Mouse (Mus musculus): Measurements from ENCODE around the gene Phlpp1. TPM values are rescaled to one million over a fixed set of nuclear protein-coding genes. Genes with fewer than 3 reads are reported as not detected.

Phlpp1 gene
- polyA plus RNA-seq, 1 experiment from 2014 or later = 6.5 TPM

- no peaks in the 10 kb centered on the region for H3K36me3 ChIP-seq (ENCODE audit: control insufficient read depth, insufficient read depth, low read length)
- H3K4me1 ChIP-seq (ENCODE audit: control insufficient read depth, insufficient read depth, low read length) = no peaks in the 10 kb centered on the region
- ATAC-seq (ENCODE audit: insufficient read depth, low FRiP score, low TSS enrichment) = no peak
- H3K9ac ChIP-seq (ENCODE audit: low read length) = no peak overlapping the region
- no peak overlapping the region for H3K4me3 ChIP-seq (ENCODE audit: low read depth, low read length)
- H3K4me2 ChIP-seq (ENCODE audit: low read depth) = no peak overlapping the region
- no peak overlapping the region for H3K27ac ChIP-seq (ENCODE audit: low read depth, low read length)
- no peaks in the 10 kb centered on the region for H3K9me3 ChIP-seq (ENCODE audit: control insufficient read depth, low read length)
- H3K27me3 ChIP-seq (ENCODE audit: control insufficient read depth, insufficient read depth, low read length) = no peaks in the 10 kb centered on the region
- 94% methylated on average over 3 of the region's 3 CpGs for WGBS
- no peak for DNase-seq (ENCODE audit: low spot score)
Observed at GRCm38 (mm10) chr1:106231805-106232459, 60.4 kb downstream of the Phlpp1 start.

- Histone ChIP-seq H3K9ac (ENCODE audit: low read length) (no peak overlapping the region), H3K4me1 (ENCODE audit: control insufficient read depth, insufficient read depth, low read length) (no peaks in the 10 kb centered on the region), H3K36me3 (ENCODE audit: control insufficient read depth, insufficient read depth, low read length) (no peaks in the 10 kb centered on the region), H3K4me2 (ENCODE audit: low read depth) (no peak overlapping the region), H3K27me3 (ENCODE audit: control insufficient read depth, insufficient read depth, low read length) (no peaks in the 10 kb centered on the region), H3K4me3 (ENCODE audit: low read depth, low read length) (no peak overlapping the region), H3K9me3 (ENCODE audit: control insufficient read depth, low read length) (no peaks in the 10 kb centered on the region), H3K27ac (ENCODE audit: low read depth, low read length) (no peak overlapping the region)
- no peak for DNase-seq (ENCODE audit: low spot score)
- no peak for ATAC-seq (ENCODE audit: insufficient read depth, low FRiP score, low TSS enrichment)
- WGBS = 94% methylated on average over 4 of the region's 4 CpGs
Observed at GRCm38 (mm10) chr1:106232460-106232850, 60.9 kb downstream of the Phlpp1 start.

- ATAC-seq (ENCODE audit: insufficient read depth, low FRiP score, low TSS enrichment) (no peak), DNase-seq (ENCODE audit: low spot score) (no peak)
- no peak overlapping the region for H3K4me2 ChIP-seq (ENCODE audit: low read depth)
- no peaks in the 10 kb centered on the region for H3K27me3 ChIP-seq (ENCODE audit: control insufficient read depth, insufficient read depth, low read length)
- H3K4me1 ChIP-seq (ENCODE audit: control insufficient read depth, insufficient read depth, low read length) = no peaks in the 10 kb centered on the region
- no peaks in the 10 kb centered on the region for H3K36me3 ChIP-seq (ENCODE audit: control insufficient read depth, insufficient read depth, low read length)
- no peak overlapping the region for H3K4me3 ChIP-seq (ENCODE audit: low read depth, low read length)
- no peak overlapping the region for H3K9ac ChIP-seq (ENCODE audit: low read length)
- H3K27ac ChIP-seq (ENCODE audit: low read depth, low read length) = no peak overlapping the region
- no peaks in the 10 kb centered on the region for H3K9me3 ChIP-seq (ENCODE audit: control insufficient read depth, low read length)
Observed at GRCm38 (mm10) chr1:106236986-106237385, 65.4 kb downstream of the Phlpp1 start.

- H3K4me3 ChIP-seq (ENCODE audit: low read depth, low read length) = no peak overlapping the region
- no peaks in the 10 kb centered on the region for H3K36me3 ChIP-seq (ENCODE audit: control insufficient read depth, insufficient read depth, low read length)
- no peak overlapping the region for H3K4me2 ChIP-seq (ENCODE audit: low read depth)
- ATAC-seq (ENCODE audit: insufficient read depth, low FRiP score, low TSS enrichment) (no peak), DNase-seq (ENCODE audit: low spot score) (no peak)
- H3K27me3 ChIP-seq (ENCODE audit: control insufficient read depth, insufficient read depth, low read length) = no peaks in the 10 kb centered on the region
- no peaks in the 10 kb centered on the region for H3K4me1 ChIP-seq (ENCODE audit: control insufficient read depth, insufficient read depth, low read length)
- no peak overlapping the region for H3K9ac ChIP-seq (ENCODE audit: low read length)
- no peak overlapping the region for H3K27ac ChIP-seq (ENCODE audit: low read depth, low read length)
- WGBS = 80% methylated on average over 7 of the region's 7 CpGs
- H3K9me3 ChIP-seq (ENCODE audit: control insufficient read depth, low read length) = no peaks in the 10 kb centered on the region
Observed at GRCm38 (mm10) chr1:106240116-106240685, 68.6 kb downstream of the Phlpp1 start.

GRCm38 (mm10) chr1:106241059-106241458 lies 69.5 kb downstream of the Phlpp1 start:
- Histone ChIP-seq H3K36me3 (ENCODE audit: control insufficient read depth, insufficient read depth, low read length) (no peaks in the 10 kb centered on the region), H3K9me3 (ENCODE audit: control insufficient read depth, low read length) (no peaks in the 10 kb centered on the region), H3K4me2 (ENCODE audit: low read depth) (no peak overlapping the region), H3K27ac (ENCODE audit: low read depth, low read length) (no peak overlapping the region), H3K4me1 (ENCODE audit: control insufficient read depth, insufficient read depth, low read length) (no peaks in the 10 kb centered on the region), H3K4me3 (ENCODE audit: low read depth, low read length) (no peak overlapping the region), H3K9ac (ENCODE audit: low read length) (no peak overlapping the region), H3K27me3 (ENCODE audit: control insufficient read depth, insufficient read depth, low read length) (no peaks in the 10 kb centered on the region)
- no peak for ATAC-seq (ENCODE audit: insufficient read depth, low FRiP score, low TSS enrichment)
- DNase-seq (ENCODE audit: low spot score) = no peak
- whole genome bisulfite sequencing = 80% methylated on average over 1 of the region's 1 CpGs

GRCm38 (mm10) chr1:106242129-106242528 lies 70.6 kb downstream of the Phlpp1 start:
- Histone ChIP-seq H3K9ac (ENCODE audit: low read length) (no peak overlapping the region), H3K27ac (ENCODE audit: low read depth, low read length) (no peak overlapping the region), H3K9me3 (ENCODE audit: control insufficient read depth, low read length) (no peaks in the 10 kb centered on the region), H3K4me2 (ENCODE audit: low read depth) (no peak overlapping the region), H3K4me3 (ENCODE audit: low read depth, low read length) (no peak overlapping the region), H3K4me1 (ENCODE audit: control insufficient read depth, insufficient read depth, low read length) (no peaks in the 10 kb centered on the region), H3K36me3 (ENCODE audit: control insufficient read depth, insufficient read depth, low read length) (no peaks in the 10 kb centered on the region), H3K27me3 (ENCODE audit: control insufficient read depth, insufficient read depth, low read length) (no peaks in the 10 kb centered on the region)
- DNase-seq (ENCODE audit: low spot score) (no peak), ATAC-seq (ENCODE audit: insufficient read depth, low FRiP score, low TSS enrichment) (no peak)
- WGBS = 51% methylated on average over 2 of the region's 2 CpGs

GRCm38 (mm10) chr1:106243371-106243770 lies 71.8 kb downstream of the Phlpp1 start:
- no peak overlapping the region for H3K9ac ChIP-seq (ENCODE audit: low read length)
- H3K27me3 ChIP-seq (ENCODE audit: control insufficient read depth, insufficient read depth, low read length) = no peaks in the 10 kb centered on the region
- DNase-seq (ENCODE audit: low spot score) (no peak), ATAC-seq (ENCODE audit: insufficient read depth, low FRiP score, low TSS enrichment) (no peak)
- no peaks in the 10 kb centered on the region for H3K4me1 ChIP-seq (ENCODE audit: control insufficient read depth, insufficient read depth, low read length)
- no peak overlapping the region for H3K27ac ChIP-seq (ENCODE audit: low read depth, low read length)
- no peaks in the 10 kb centered on the region for H3K36me3 ChIP-seq (ENCODE audit: control insufficient read depth, insufficient read depth, low read length)
- H3K9me3 ChIP-seq (ENCODE audit: control insufficient read depth, low read length) = no peaks in the 10 kb centered on the region
- H3K4me3 ChIP-seq (ENCODE audit: low read depth, low read length) = no peak overlapping the region
- WGBS = 86% methylated on average over 1 of the region's 1 CpGs
- no peak overlapping the region for H3K4me2 ChIP-seq (ENCODE audit: low read depth)

GRCm38 (mm10) chr1:106244245-106244644 lies 72.7 kb downstream of the Phlpp1 start:
- DNase-seq (ENCODE audit: low spot score) (no peak), ATAC-seq (ENCODE audit: insufficient read depth, low FRiP score, low TSS enrichment) (no peak)
- H3K4me2 ChIP-seq (ENCODE audit: low read depth) = no peak overlapping the region
- no peaks in the 10 kb centered on the region for H3K9me3 ChIP-seq (ENCODE audit: control insufficient read depth, low read length)
- no peak overlapping the region for H3K4me3 ChIP-seq (ENCODE audit: low read depth, low read length)
- H3K36me3 ChIP-seq (ENCODE audit: control insufficient read depth, insufficient read depth, low read length) = no peaks in the 10 kb centered on the region
- H3K27me3 ChIP-seq (ENCODE audit: control insufficient read depth, insufficient read depth, low read length) = no peaks in the 10 kb centered on the region
- no peaks in the 10 kb centered on the region for H3K4me1 ChIP-seq (ENCODE audit: control insufficient read depth, insufficient read depth, low read length)
- no peak overlapping the region for H3K9ac ChIP-seq (ENCODE audit: low read length)
- H3K27ac ChIP-seq (ENCODE audit: low read depth, low read length) = no peak overlapping the region
- 87% methylated on average over 3 of the region's 3 CpGs for WGBS

- no peak overlapping the region for H3K4me3 ChIP-seq (ENCODE audit: low read depth, low read length)
- ATAC-seq (ENCODE audit: insufficient read depth, low FRiP score, low TSS enrichment) (no peak), DNase-seq (ENCODE audit: low spot score) (no peak)
- 97% methylated on average over 1 of the region's 1 CpGs for WGBS
- H3K4me1 ChIP-seq (ENCODE audit: control insufficient read depth, insufficient read depth, low read length) = no peaks in the 10 kb centered on the region
- H3K27ac ChIP-seq (ENCODE audit: low read depth, low read length) = no peak overlapping the region
- H3K9me3 ChIP-seq (ENCODE audit: control insufficient read depth, low read length) = no peaks in the 10 kb centered on the region
- H3K36me3 ChIP-seq (ENCODE audit: control insufficient read depth, insufficient read depth, low read length) = no peaks in the 10 kb centered on the region
- no peaks in the 10 kb centered on the region for H3K27me3 ChIP-seq (ENCODE audit: control insufficient read depth, insufficient read depth, low read length)
- no peak overlapping the region for H3K9ac ChIP-seq (ENCODE audit: low read length)
- H3K4me2 ChIP-seq (ENCODE audit: low read depth) = no peak overlapping the region
Observed at GRCm38 (mm10) chr1:106254047-106254446, 82.5 kb downstream of the Phlpp1 start.

Data from neural tube, embryonic 11.5 days (tissue).